Mouse (Mus musculus): ENCODE measurements around the gene Dnase2a. TPM values are rescaled to one million over a fixed set of nuclear protein-coding genes. Genes with fewer than 3 reads are reported as not detected.

Dnase2a gene
- total RNA-seq (2022) = 10 to 100 TPM; 12.5 to 28.7 (median 22.2) TPM

DNA sequence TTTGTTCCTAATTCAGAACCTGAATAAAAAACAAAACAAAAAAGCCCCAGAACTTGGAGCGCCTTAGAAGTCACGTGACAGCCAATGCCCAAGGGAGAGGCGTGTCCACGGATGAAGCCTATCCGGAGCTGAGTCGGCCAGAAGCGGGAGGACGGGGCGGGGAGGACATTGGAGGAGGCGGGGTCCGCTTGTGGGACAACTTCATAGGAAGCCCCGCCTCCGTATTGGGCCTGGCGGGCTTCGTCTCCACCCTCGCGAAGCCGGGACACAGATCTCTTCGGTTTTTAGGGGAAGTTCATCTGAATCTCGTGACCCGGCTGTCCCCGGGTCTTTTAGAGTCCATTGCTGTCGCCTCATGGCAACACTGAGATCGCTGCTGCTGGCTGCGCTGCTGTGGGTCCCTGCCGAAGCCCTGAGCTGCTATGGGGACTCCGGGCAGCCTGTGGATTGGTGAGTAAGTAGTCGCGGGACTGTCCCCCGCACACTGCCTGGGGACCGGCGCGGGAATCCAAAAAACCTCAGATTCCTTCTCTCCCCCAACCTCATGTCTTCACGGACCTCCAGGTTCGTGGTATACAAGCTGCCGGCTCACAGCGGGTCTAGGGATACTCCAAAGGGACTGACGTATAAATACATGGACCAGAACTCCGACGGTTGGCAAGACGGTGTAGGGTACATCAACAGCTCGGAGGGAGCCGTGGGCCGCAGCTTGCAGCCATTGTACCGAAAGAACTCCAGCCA lies at the start of gene Dnase2a:
Dnase2a (plus strand) TSS at position 140 of the 741 bp plus-strand sequence.
- DNase-seq = peak; percentile 97

- peak; percentile 62 for DNase-seq
Measured at GRCm38 (mm10) chr8:84871376-84872308, 36.7 kb upstream of the Dnase2a start, which contains the start of gene Syce2. Syce2 (plus strand) TSS chr8:84872111.

GRCm38 (mm10) chr8:84872309-84872965 lies 35.9 kb upstream of the Dnase2a start:
- DNase-seq = no peak

DNA sequence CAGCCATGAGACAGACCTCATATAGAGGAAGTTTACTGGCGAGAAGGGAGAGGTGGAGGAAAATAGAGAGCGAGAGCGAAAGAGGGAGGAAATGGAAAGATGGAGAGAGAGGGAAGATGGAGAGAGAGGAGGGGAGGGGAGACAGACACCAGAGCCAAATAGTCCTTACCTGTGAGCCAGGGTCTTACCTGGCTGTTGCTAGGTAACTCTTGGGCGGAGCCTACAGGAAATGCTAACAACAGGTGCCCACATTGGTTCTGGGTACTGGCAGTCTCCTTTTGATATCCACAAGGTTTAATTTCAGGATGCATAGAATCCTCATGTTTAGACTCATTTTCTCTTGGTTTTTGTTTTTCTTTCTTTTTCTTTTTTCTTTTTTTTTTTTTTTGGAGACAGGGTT lies 35.3 kb upstream of the Dnase2a start:
- DNase-seq = no peak

DNA sequence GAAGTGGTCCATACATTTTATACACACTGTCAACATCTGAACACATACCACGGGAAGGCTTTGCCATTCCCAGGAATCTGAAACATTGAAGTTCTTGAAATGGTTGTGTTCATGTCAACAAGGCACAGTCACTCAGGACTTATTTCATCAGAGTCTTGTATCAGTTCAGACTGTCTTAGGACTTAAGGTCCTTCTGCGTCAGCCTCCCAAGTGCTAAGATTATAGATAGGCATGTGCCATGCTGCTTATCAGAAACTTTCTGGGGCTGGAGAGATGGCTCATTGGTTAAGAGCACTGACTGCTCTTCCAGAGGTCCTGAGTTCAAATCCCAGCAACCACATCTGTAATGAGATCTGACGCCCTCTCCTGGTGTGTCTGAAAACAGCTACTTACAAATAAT lies 34.0 kb upstream of the Dnase2a start:
- no peak for DNase-seq

DNA sequence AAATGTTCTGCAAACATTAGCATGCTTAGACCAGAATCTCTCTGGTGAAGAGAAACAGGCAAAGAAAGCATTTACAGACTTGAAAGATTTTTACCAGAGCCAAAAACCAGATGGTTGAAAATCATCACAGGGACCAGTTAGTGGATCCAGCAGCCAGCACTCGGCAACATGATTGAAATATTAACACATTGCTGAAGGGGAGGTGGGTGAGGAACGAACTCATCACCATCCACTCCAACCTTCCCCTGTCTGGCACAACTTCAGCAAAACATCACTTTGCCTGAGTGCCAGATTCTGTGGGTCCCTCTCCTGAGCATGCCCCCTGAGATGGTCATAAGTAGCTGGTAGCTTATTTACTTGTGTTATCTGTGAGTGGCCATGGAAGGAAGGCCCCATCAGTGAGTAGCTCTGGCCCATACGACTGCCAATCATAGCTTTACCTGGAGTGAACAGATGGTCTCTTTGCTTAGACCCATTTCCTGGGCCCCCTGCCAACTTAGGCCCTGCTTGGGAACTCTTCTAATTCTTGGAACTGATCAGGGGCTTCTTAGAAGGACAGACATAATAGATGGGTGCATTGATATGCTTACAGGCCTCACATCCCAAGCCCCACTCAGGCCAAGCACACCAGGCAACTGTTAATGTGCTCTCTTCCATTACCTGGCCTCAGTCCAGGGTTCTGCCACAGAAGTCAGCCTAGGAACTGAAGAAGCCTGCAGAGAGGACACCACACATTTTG lies 30.9 kb upstream of the Dnase2a start:
- no peak for DNase-seq

- no peak for DNase-seq
Measured at GRCm38 (mm10) chr8:84878915-84879314, 29.4 kb upstream of the Dnase2a start.

DNA sequence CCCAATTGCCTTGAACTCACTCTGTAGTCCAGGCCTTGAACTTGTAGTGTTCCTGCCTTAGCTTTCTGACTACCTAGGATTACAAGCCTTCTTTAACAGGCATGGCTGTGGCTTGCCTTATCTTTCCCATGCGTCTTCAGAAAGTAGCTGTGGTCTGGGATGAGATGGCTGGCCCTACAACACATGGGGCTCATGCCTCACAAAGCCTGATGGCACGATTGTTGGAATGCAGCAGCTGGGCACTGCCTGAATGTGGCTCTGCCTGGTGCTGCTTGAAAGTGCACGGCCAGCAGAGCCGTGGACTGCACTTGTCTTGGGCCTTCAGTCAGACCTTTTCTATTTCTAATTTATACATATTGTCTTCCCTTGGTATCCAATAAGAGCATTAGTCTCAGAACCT lies 23.6 kb upstream of the Dnase2a start:
- DNase-seq = no peak

- DNase-seq = no peak
Measured at GRCm38 (mm10) chr8:84888280-84888679, 20.1 kb upstream of the Dnase2a start.

GRCm38 (mm10) chr8:84889141-84889540 lies 19.2 kb upstream of the Dnase2a start:
- no peak for DNase-seq

DNA sequence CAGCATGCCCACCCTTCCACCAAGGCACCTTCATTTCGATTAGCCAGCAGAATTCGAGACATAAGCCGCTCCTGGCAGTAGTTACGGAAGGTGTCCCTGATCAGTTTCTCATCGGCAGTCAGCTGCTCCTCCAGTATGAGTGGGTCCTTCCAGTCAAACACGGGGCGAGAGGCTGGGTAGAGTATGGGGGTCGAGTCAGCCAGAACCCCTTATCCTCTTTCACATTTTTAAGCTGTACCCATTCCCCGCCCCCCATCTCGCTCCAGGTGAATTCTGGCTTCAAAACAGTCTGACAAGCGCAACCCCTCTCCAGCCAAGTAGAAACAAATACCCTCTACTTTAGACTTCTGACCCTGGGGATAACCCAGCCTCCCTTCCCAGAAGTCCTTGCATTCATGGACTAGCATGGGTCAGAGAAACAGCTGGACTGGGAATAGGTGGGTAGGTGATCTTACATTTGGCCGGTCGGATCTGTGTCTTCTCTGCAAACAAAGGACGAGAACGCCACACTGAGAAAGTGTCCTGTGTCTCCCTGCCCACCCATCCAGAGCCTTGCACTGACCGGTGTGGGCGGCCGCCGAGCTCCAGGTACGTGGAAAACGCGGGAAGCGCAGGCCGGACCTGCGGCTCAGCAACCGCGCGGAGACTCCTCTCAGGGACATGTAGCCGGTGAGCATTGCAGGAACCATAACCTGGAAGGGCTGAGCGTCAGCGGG lies 15.2 kb upstream of the Dnase2a start:
- DNase-seq = no peak

GRCm38 (mm10) chr8:84893709-84894134 lies 14.6 kb upstream of the Dnase2a start, which contains the start of gene Gcdh:
Gcdh (minus strand) TSS chr8:84893921.
- DNase-seq = peak; percentile 95

GRCm38 (mm10) chr8:84895963-84896362 lies 12.4 kb upstream of the Dnase2a start:
- no peak for DNase-seq

GRCm38 (mm10) chr8:84901071-84901470 lies 7.3 kb upstream of the Dnase2a start:
- no peak for DNase-seq

DNA sequence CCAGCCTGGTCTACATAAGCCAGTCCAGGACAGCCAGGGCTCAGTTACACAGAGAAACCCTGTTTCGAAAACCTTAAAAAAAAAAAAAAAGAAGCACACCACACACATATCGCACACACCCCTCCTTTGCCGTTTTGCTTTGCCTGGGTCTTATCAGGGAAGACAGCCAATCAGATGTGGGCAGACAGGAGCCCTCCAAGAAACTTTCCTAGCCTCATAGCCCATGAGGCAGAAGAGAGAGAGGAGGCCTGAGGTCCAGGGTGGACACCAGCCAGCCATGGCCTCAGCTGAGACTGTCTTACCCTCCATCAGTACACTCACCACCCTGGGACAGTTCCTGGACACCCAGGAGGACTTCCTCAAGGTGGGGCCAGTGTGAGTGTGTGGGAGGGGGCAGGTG lies 6.6 kb upstream of the Dnase2a start, which contains the start of gene Klf1:
Klf1 (plus strand) TSS at position 177 of the 400 bp plus-strand sequence.
- DNase-seq = no peak

GRCm38 (mm10) chr8:84902367-84902919 lies 5.9 kb upstream of the Dnase2a start:
- DNase-seq = no peak

DNA sequence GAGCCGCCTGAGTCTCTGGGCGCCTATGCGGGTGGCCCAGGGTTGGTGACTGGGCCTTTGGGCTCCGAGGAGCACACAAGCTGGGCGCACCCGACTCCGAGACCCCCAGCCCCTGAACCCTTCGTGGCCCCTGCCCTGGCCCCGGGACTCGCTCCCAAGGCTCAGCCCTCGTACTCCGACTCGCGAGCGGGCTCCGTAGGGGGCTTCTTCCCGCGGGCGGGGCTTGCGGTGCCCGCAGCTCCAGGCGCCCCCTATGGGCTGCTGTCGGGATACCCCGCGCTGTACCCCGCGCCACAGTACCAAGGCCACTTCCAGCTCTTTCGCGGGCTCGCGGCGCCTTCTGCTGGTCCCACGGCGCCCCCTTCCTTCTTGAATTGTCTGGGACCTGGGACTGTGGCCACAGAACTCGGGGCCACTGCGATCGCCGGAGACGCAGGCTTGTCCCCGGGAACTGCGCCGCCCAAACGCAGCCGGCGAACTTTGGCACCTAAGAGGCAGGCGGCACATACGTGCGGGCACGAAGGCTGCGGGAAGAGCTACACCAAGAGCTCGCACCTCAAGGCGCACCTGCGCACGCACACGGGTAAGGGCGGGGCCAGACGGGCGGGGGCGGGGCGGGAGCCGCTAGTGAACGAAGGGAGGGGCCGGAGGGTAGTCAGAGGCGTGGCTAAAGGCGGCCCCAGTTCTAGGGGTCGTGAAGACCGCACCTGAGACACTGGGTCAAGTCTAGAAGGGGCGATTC lies 5.3 kb upstream of the Dnase2a start:
- peak; percentile 83 for DNase-seq

DNA sequence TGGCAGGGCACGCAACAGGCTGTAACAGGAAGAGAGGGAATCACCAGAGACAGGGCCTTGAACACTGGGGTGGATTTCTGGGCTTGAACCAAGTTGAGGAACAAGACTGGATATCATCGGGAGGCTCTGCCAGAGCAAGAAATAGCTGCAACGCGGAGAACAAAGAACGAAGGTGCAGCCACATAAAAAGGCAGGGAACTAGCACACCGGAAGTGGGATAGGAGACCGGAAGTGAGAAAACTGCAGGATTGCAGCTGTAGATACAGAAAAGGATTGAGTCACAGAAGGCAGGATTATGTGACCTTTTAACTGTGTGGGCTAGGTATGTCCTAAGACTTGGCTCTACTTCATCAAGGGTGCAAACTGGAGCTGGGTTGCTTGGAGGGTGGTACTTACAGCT lies 4.0 kb upstream of the Dnase2a start:
- DNase-seq = no peak

DNA sequence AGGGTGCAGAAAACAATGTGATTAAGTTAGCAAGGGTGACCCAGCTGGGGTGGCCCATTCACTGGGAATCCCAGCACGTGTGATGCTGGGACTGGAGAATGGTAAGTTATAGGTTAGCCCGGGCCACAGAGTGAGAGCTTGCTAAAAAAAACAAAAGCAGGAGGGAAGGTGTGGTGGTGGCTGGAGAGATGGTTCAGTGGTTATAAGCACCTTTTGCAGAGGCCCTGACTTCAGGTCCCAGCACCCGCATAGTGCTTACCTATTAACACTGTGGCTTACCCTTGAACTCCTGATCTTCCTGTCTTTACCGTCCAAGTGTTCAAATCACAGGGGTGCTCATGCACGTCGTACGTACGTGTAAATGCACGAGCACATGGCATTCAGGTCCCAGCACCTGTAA lies 1.3 kb upstream of the Dnase2a start:
- no peak for DNase-seq

- no peak for DNase-seq
Measured at GRCm38 (mm10) chr8:84907493-84907892, 867 bp upstream of the Dnase2a start.
